Mouse (Mus musculus): ENCODE results near the gene Stam. TPM values are rescaled to one million over a fixed set of nuclear protein-coding genes. Genes with fewer than 3 reads are reported as not detected.

The Stam gene
- polyA plus RNA-seq, 1 experiment from 2014 or later: 86.1 TPM

DNA sequence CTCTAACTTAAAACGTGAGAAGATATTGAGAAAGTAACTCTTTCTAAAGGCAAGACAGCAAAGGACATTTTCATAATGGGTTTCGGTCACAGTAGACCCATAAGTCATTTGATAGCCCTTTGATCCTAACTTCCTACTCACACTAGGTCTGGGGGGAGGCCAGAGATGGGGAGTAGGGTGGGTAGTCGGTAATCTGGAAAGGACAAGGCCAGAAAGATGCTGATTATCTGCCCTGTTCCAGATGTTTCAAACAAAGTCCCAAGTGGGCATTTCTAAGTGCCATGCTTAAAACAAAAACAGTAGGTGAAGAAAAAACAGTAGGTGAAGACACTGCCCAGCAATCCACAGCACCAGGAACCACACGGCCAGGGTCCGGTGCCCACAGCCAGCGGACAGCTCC lies 19.2 kb upstream of the Stam start:
- H3K4me1 ChIP-seq (ENCODE audit: control insufficient read depth, insufficient read depth, low read length): no peaks in the 10 kb centered on the region
- H3K27ac ChIP-seq (replicated peaks; ENCODE audit: low read depth, low read length): 0 out of 2 replicates have a peak overlapping the region, but pooled peaks have one; percentile 0
- peak overlapping the region; percentile 67 for H3K9ac ChIP-seq (replicated peaks; ENCODE audit: low read length)
- no peaks in the 10 kb centered on the region for H3K27me3 ChIP-seq (ENCODE audit: control insufficient read depth, insufficient read depth, low read length)
- no peaks in the 10 kb centered on the region for H3K9me3 ChIP-seq (replicated peaks; ENCODE audit: control insufficient read depth, low read length)
- no peak for ATAC-seq (replicated peaks; ENCODE audit: insufficient number of reproducible peaks, low FRiP score, low TSS enrichment, low read depth)
- H3K4me2 ChIP-seq (ENCODE audit: low read depth, low read length): peak overlapping the region; percentile 60
- WGBS: 5% methylated on average over 6 of the region's 6 CpGs
- no peaks in the 10 kb centered on the region for H3K36me3 ChIP-seq (replicated peaks; ENCODE audit: control insufficient read depth, insufficient read depth, low read depth, low read length)
- peak; percentile 34 for DNase-seq (ENCODE audit: low spot score)
- H3K4me3 ChIP-seq (ENCODE audit: low read depth, low read length): peak overlapping the region; percentile 74

DNA sequence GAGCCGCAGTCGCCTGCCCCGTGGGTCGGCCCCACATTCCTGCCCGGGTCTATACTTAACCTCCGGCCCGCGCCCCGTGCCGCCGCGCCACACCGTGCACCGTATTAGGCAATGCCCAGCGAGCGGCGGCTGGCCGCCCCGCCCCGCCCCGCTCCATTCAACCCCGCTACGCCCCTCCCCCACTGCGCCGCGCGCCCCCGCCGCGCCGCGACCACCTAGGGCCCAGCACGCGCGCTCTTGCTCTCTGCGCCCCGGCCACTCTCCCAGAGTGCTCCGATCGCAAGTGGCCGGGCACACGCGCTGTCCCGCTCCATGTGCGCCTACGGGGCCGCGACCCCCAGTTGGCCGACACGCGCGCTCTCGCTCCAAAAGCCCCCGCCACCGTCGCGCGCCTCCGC lies 18.7 kb upstream of the Stam start:
- WGBS: under 1% methylated on average over 39 of the region's 58 CpGs
- Histone ChIP-seq H3K9me3 (replicated peaks; ENCODE audit: control insufficient read depth, low read length) (no peaks in the 10 kb centered on the region), H3K4me1 (ENCODE audit: control insufficient read depth, insufficient read depth, low read length) (no peaks in the 10 kb centered on the region), H3K4me3 (ENCODE audit: low read depth, low read length) (peak overlapping the region; percentile 74), H3K4me2 (ENCODE audit: low read depth, low read length) (peak overlapping the region; percentile 60), H3K9ac (replicated peaks; ENCODE audit: low read length) (peak overlapping the region; percentile 67), H3K27me3 (ENCODE audit: control insufficient read depth, insufficient read depth, low read length) (no peaks in the 10 kb centered on the region), H3K27ac (replicated peaks; ENCODE audit: low read depth, low read length) (peak overlapping the region; percentile 76), H3K36me3 (replicated peaks; ENCODE audit: control insufficient read depth, insufficient read depth, low read depth, low read length) (no peaks in the 10 kb centered on the region)
- DNase-seq (ENCODE audit: low spot score) (peak; percentile 81), ATAC-seq (replicated peaks; ENCODE audit: insufficient number of reproducible peaks, low FRiP score, low TSS enrichment, low read depth) (peak; percentile 94)

GRCm38 (mm10) chr2:14055566-14056331 lies 18.1 kb upstream of the Stam start, which contains the start of gene Hacd1:
Gene Hacd1, minus strand, starts transcription at chr2:14056135.
- Histone ChIP-seq H3K9me3 (replicated peaks; ENCODE audit: control insufficient read depth, low read length) (no peaks in the 10 kb centered on the region), H3K27me3 (ENCODE audit: control insufficient read depth, insufficient read depth, low read length) (no peaks in the 10 kb centered on the region), H3K27ac (replicated peaks; ENCODE audit: low read depth, low read length) (peak within 1 kb of the TSS; percentile 76), H3K36me3 (replicated peaks; ENCODE audit: control insufficient read depth, insufficient read depth, low read depth, low read length) (no peaks in the 10 kb centered on the region), H3K9ac (replicated peaks; ENCODE audit: low read length) (peak within 1 kb of the TSS; percentile 67), H3K4me2 (ENCODE audit: low read depth, low read length) (peak within 1 kb of the TSS; percentile 60), H3K4me3 (ENCODE audit: low read depth, low read length) (peak within 1 kb of the TSS; percentile 74), H3K4me1 (ENCODE audit: control insufficient read depth, insufficient read depth, low read length) (no peaks in the 10 kb centered on the region)
- peak; percentile 87 for ATAC-seq (replicated peaks; ENCODE audit: insufficient number of reproducible peaks, low FRiP score, low TSS enrichment, low read depth)
- peak; percentile 88 for DNase-seq (ENCODE audit: low spot score)
- 0% methylated on average over 55 of the region's 101 CpGs for WGBS

DNA sequence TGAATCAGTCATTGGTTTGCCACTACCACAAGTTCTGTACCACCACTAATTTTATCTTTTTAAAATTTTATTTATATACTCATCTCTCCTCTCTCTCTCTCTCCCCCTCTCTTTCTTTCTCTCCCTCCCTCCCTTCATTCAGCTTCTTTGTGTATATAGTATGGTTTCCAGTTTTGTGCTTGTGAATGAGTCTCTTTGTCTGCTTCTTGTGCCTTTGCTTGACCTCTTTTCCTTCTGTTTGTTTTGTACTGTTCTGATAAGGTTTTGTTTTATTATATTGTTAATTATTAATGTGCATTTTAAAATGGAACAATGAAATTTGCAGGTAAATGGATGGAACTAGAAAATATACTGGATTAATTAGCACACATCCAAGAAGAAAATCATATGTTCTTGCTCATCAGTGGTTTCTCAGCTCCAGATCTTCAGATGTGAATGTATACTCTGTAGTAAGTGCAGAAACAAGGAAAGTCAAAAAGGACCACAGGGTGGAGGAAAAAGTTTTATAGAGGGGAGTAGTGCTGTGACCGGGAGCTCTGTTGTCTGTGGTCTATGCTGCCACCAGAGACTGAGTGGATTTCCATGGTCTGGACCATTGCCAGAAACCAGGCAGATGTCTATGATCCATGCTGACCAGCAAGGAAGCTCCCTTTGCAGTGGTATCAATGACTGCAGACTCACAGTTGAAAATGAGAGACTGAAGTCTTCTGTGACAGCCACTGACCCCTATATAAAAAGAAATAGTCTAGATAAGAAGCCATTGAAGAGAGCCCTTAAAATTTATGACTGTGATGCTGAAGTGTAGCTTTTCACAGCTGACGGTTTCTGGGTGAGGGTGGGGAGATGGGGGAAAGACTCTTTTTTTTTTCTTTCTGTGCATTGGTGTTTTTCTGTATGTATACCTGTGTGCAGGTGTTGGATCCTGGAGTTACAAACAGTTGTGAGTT lies 7.9 kb upstream of the Stam start:
- H3K27me3 ChIP-seq (ENCODE audit: control insufficient read depth, insufficient read depth, low read length): no peaks in the 10 kb centered on the region
- 67% methylated on average over 2 of the region's 2 CpGs for WGBS
- DNase-seq (ENCODE audit: low spot score) (no peak), ATAC-seq (replicated peaks; ENCODE audit: insufficient number of reproducible peaks, low FRiP score, low TSS enrichment, low read depth) (no peak)
- no peaks in the 10 kb centered on the region for H3K9me3 ChIP-seq (replicated peaks; ENCODE audit: control insufficient read depth, low read length)
- H3K4me2 ChIP-seq (ENCODE audit: low read depth, low read length): no peak overlapping the region
- no peaks in the 10 kb centered on the region for H3K36me3 ChIP-seq (replicated peaks; ENCODE audit: control insufficient read depth, insufficient read depth, low read depth, low read length)
- no peak overlapping the region for H3K9ac ChIP-seq (replicated peaks; ENCODE audit: low read length)
- no peak overlapping the region for H3K4me3 ChIP-seq (ENCODE audit: low read depth, low read length)
- no peak overlapping the region for H3K27ac ChIP-seq (replicated peaks; ENCODE audit: low read depth, low read length)
- no peaks in the 10 kb centered on the region for H3K4me1 ChIP-seq (ENCODE audit: control insufficient read depth, insufficient read depth, low read length)

DNA sequence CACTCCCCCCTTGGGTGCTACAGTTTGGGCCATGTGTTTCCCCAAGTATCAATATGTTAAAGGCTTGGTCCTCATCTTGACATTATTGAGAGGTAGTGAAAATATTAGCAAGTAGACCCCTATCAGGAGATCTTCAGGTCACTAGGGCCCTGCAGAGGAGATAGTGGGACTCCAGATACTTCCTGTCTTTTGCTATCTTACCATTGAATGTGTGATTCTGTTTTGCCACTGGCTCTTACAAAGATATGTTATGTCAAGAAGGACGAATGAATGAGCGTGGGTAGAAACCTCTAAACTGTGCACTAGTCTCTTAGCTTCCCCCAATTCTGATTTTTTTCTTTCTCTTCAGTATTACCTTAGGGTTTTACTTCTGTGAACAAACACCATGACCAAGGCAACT lies 4.9 kb upstream of the Stam start:
- no peak overlapping the region for H3K27ac ChIP-seq (replicated peaks; ENCODE audit: low read depth, low read length)
- no peaks in the 10 kb centered on the region for H3K36me3 ChIP-seq (replicated peaks; ENCODE audit: control insufficient read depth, insufficient read depth, low read depth, low read length)
- no peaks in the 10 kb centered on the region for H3K4me1 ChIP-seq (ENCODE audit: control insufficient read depth, insufficient read depth, low read length)
- DNase-seq (ENCODE audit: low spot score) (no peak), ATAC-seq (replicated peaks; ENCODE audit: insufficient number of reproducible peaks, low FRiP score, low TSS enrichment, low read depth) (no peak)
- WGBS: 78% methylated on average over 2 of the region's 2 CpGs
- no peak overlapping the region for H3K4me3 ChIP-seq (ENCODE audit: low read depth, low read length)
- no peaks in the 10 kb centered on the region for H3K9me3 ChIP-seq (replicated peaks; ENCODE audit: control insufficient read depth, low read length)
- H3K9ac ChIP-seq (replicated peaks; ENCODE audit: low read length): no peak overlapping the region
- no peaks in the 10 kb centered on the region for H3K27me3 ChIP-seq (ENCODE audit: control insufficient read depth, insufficient read depth, low read length)
- no peak overlapping the region for H3K4me2 ChIP-seq (ENCODE audit: low read depth, low read length)

DNA sequence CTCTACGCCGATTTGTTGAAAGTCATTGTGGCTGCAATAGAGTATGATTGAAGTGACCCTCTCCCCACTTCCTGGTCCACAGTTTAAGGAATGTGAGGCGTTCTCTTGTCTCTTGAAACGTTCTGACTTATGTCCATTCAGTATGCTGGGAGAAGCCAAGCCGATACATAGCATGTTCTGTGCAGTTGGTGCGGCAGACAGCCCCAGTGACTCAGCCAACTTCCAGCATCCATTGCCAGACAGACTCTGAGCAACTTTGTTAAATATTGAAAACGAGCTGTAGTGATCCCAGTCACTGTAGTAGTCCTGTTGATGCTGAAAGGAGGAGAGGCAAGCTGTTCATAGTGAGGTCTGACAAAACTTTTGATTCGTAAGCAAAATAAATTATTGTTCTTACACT lies 3.4 kb upstream of the Stam start:
- no peak overlapping the region for H3K4me3 ChIP-seq (ENCODE audit: low read depth, low read length)
- no peak overlapping the region for H3K4me2 ChIP-seq (ENCODE audit: low read depth, low read length)
- WGBS: 81% methylated on average over 8 of the region's 8 CpGs
- ATAC-seq (replicated peaks; ENCODE audit: insufficient number of reproducible peaks, low FRiP score, low TSS enrichment, low read depth) (no peak), DNase-seq (ENCODE audit: low spot score) (no peak)
- H3K4me1 ChIP-seq (ENCODE audit: control insufficient read depth, insufficient read depth, low read length): no peaks in the 10 kb centered on the region
- no peak overlapping the region for H3K9ac ChIP-seq (replicated peaks; ENCODE audit: low read length)
- H3K27me3 ChIP-seq (ENCODE audit: control insufficient read depth, insufficient read depth, low read length): no peaks in the 10 kb centered on the region
- H3K27ac ChIP-seq (replicated peaks; ENCODE audit: low read depth, low read length): no peak overlapping the region
- no peaks in the 10 kb centered on the region for H3K9me3 ChIP-seq (replicated peaks; ENCODE audit: control insufficient read depth, low read length)
- H3K36me3 ChIP-seq (replicated peaks; ENCODE audit: control insufficient read depth, insufficient read depth, low read depth, low read length): no peaks in the 10 kb centered on the region

DNA sequence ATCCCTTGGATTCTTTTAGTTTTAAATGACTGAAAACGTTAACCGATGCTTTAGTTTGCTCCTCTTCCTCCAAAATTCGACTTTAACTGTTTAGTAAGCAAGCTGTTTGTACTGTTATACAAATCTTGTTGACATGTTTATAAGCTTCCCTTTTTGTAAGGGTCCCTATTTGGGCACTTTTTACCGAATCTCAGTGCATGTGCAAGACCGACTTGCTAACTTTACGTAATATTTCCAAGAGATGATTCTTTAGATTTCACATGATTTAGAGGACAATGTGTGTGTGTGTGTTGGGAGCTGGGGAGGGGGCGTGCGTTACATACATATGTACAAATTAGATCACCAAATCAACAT lies 913 bp upstream of the Stam start:
- no peak for ATAC-seq (replicated peaks; ENCODE audit: insufficient number of reproducible peaks, low FRiP score, low TSS enrichment, low read depth)
- Histone ChIP-seq H3K9ac (replicated peaks; ENCODE audit: low read length) (peak overlapping the region; percentile 65), H3K4me1 (ENCODE audit: control insufficient read depth, insufficient read depth, low read length) (no peaks in the 10 kb centered on the region), H3K4me2 (ENCODE audit: low read depth, low read length) (peak overlapping the region; percentile 54), H3K4me3 (ENCODE audit: low read depth, low read length) (peak overlapping the region; percentile 81), H3K27ac (replicated peaks; ENCODE audit: low read depth, low read length) (peak overlapping the region; percentile 36; the same call in 1 of the 2 replicates), H3K27me3 (ENCODE audit: control insufficient read depth, insufficient read depth, low read length) (no peaks in the 10 kb centered on the region), H3K9me3 (replicated peaks; ENCODE audit: control insufficient read depth, low read length) (no peaks in the 10 kb centered on the region), H3K36me3 (replicated peaks; ENCODE audit: control insufficient read depth, insufficient read depth, low read depth, low read length) (no peaks in the 10 kb centered on the region)
- DNase-seq (ENCODE audit: low spot score): no peak
- WGBS: 21% methylated on average over 8 of the region's 8 CpGs

Data from embryonic facial prominence, embryonic 11.5 days (tissue).